ENCODE assay signal across 8 mouse cellular contexts in the genomic region with DNA sequence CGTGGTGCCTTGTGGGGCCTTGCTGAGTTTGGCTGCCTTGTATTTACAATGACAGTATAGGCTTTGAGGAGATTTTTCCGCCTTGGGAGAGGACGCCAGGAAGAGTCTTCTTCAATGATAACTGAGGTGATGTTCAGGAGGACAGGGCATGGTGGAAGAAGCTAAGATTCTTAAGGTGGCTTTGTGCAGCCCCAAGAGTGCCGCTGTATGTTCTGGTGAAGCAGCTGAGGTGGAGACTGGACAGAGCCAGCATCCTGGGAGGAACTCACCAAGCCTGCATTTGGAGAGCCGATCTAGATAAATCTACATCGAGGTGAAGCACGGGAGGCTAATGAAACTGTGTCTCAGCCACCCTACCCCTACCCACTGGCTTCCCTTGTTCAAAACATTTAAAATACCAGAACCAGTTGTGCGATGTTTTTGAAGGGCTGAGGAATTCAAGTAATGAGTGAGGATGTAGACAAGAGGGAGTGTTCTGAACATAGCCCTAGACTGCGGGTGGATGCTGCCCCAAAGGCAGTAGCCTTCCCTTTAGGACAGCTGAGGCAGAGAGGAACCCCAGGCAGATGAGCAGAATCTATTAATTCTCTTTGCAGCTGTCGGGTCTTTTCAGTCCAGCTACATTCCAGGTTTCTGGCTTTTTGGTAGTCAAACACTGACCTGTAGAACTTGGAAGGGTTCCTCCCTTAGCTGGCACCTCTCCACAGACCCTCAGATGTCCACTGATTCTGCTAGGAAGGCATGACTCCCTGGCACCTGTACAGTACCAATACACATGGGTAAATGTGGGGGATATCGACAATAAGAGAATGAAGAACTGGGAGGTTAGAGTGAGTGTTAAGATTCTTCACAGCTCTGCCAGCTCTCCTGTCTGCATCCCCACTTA. TPM values are rescaled to one million over a fixed set of nuclear protein-coding genes. Genes with fewer than 3 reads are reported as not detected.
A peak's percentile ranks its signal among the peaks of the same experiment; 100 is the strongest.
DNase-seq lines count a peak whose midpoint lies in the region; ATAC-seq and TF ChIP-seq lines count a peak whose summit lies in the region.

No protein-coding gene starts in this region.

- ATAC-seq in hindbrain, embryonic 13.5 days (ENCODE audit: low FRiP score): no peak
- ATAC-seq in midbrain, embryonic 14.5 days (ENCODE audit: low FRiP score, low TSS enrichment): no peak

- no peak for TF ChIP-seq CTCF in thymus, adult 2 months (IDR thresholded peaks at IDR 0.05; ENCODE audit: borderline replicate concordance, control insufficient read depth, extremely low read depth, insufficient read depth, low read length, poor library complexity)

- peaks cover 28% of the 10 kb centered on the region for H3K4me1 ChIP-seq in thymus, adult 2 months (replicated peaks; ENCODE audit: control insufficient read depth, insufficient read depth, low read length)
- H3K4me1 ChIP-seq in hindbrain, embryonic 13.5 days (replicated peaks): peaks cover 35% of the 10 kb centered on the region
- peaks cover 12% of the 10 kb centered on the region for H3K4me1 ChIP-seq in midbrain, embryonic 14.5 days (ENCODE audit: control insufficient read depth, insufficient read depth, low read length)

- H3K9me3 ChIP-seq in hindbrain, embryonic 13.5 days: no peaks in the 10 kb centered on the region
- H3K9me3 ChIP-seq in midbrain, embryonic 14.5 days (ENCODE audit: control insufficient read depth, low read length): no peaks in the 10 kb centered on the region

- H3K9ac ChIP-seq in hindbrain, embryonic 13.5 days: peak overlapping the region; percentile 92; the same call in 1 of the 2 replicates
- peak overlapping the region; percentile 45; the same call in 1 of the 2 replicates for H3K9ac ChIP-seq in midbrain, embryonic 14.5 days (replicated peaks; ENCODE audit: low read length)

- no peaks in the 10 kb centered on the region for H3K27me3 ChIP-seq in thymus, adult 2 months (ENCODE audit: control insufficient read depth, insufficient read depth, low read length)
- H3K27me3 ChIP-seq in hindbrain, embryonic 13.5 days: no peaks in the 10 kb centered on the region
- H3K27me3 ChIP-seq in midbrain, embryonic 14.5 days (ENCODE audit: control insufficient read depth, insufficient read depth, low read length): no peaks in the 10 kb centered on the region

- no peak overlapping the region for H3K4me3 ChIP-seq in thymus, adult 2 months (ENCODE audit: control insufficient read depth, insufficient read depth, low read length)
- H3K4me3 ChIP-seq in hindbrain, embryonic 13.5 days: peak overlapping the region; percentile 86
- peak overlapping the region; percentile 83 for H3K4me3 ChIP-seq in midbrain, embryonic 14.5 days (replicated peaks; ENCODE audit: low read depth, low read length)

- H3K4me2 ChIP-seq in hindbrain, embryonic 13.5 days: peak overlapping the region; percentile 79
- peak overlapping the region; percentile 84 for H3K4me2 ChIP-seq in midbrain, embryonic 14.5 days (ENCODE audit: low read length)

- no peaks in the 10 kb centered on the region for H3K36me3 ChIP-seq in thymus, adult 2 months (ENCODE audit: control insufficient read depth, insufficient read depth, low read length)
- peaks cover 1% of the 10 kb centered on the region; the same call in 1 of the 2 replicates for H3K36me3 ChIP-seq in hindbrain, embryonic 13.5 days
- H3K36me3 ChIP-seq in midbrain, embryonic 14.5 days (ENCODE audit: control insufficient read depth, insufficient read depth, low read length): no peaks in the 10 kb centered on the region

- WGBS in thymus, adult 2 months: 56% methylated on average over 11 of the region's 11 CpGs
- WGBS in hindbrain, embryonic 13.5 days: 50% methylated on average over 11 of the region's 11 CpGs
- WGBS in midbrain, embryonic 14.5 days: 52% methylated on average over 11 of the region's 11 CpGs

- H3K27ac ChIP-seq in thymus, adult 2 months (ENCODE audit: control insufficient read depth, insufficient read depth, low read length): peak overlapping the region; percentile 81
- peak overlapping the region; percentile 78; the same call in 1 of the 2 replicates for H3K27ac ChIP-seq in hindbrain, embryonic 13.5 days
- H3K27ac ChIP-seq in midbrain, embryonic 14.5 days (replicated peaks; ENCODE audit: low read depth, low read length): 0 out of 2 replicates have a peak overlapping the region, but pooled peaks have one; percentile 87

- peak; percentile 16 for DNase-seq in cerebellum, adult 11 months
- no peak for DNase-seq in cerebellum, postnatal 4 days (ENCODE audit: low spot score in 2 of 2)
- DNase-seq in thymus, adult 2 months: peak; percentile 15
- no peak for DNase-seq in thymus, postnatal 36 days
- DNase-seq in midbrain, embryonic 14.5 days: no peak
- DNase-seq in adrenal gland, adult 2 months: no peak
- DNase-seq in frontal cortex, postnatal 10 days (ENCODE audit: low spot score in 2 of 2): no peak

- TF ChIP-seq POLR2A in thymus, adult 2 months (IDR thresholded peaks at IDR 0.05; ENCODE audit: control insufficient read depth, extremely low read depth, insufficient read depth, low read length, poor library complexity): no peak

RNA-seq across cellular contexts. Expression of gene Txn1, which starts 1.2 kb away (rescaled TPM):
- 195 and 214 TPM in 2 replicates for polyA plus RNA-seq in thymus, adult 2 months (2012; rRNA removed)
- polyA plus RNA-seq in hindbrain, embryonic 13.5 days (2015; fragmentation: Nextera tagmentation; extraction: Ambion mirVana): 274 and 282 TPM in 2 replicates
- polyA plus RNA-seq in midbrain, embryonic 14.5 days (2014; fragmentation: Nextera tagmentation; extraction: Ambion mirVana): 282 and 334 TPM in 2 replicates
- total RNA-seq in adrenal gland, adult 2 months (2021): 100 to 1,000 TPM; 264 to 311 TPM
- 61.2 and 69.7 TPM in 2 replicates for polyA plus RNA-seq in adrenal gland, adult 2 months (2012; rRNA removed)

RNA-seq across cellular contexts. Expression of gene D630039A03Rik, which starts 41.3 kb away (rescaled TPM):
- 0.14 and 0.26 TPM in 2 replicates for polyA plus RNA-seq in thymus, adult 2 months (2012; rRNA removed)
- polyA plus RNA-seq in hindbrain, embryonic 13.5 days (2015; fragmentation: Nextera tagmentation; extraction: Ambion mirVana): 0.09 and 0.19 TPM in 2 replicates
- polyA plus RNA-seq in midbrain, embryonic 14.5 days (2014; fragmentation: Nextera tagmentation; extraction: Ambion mirVana): 0.09 TPM in 1 of 2 replicates, not detected in the other
- 10 to 100 TPM; 11.5 to 11.6 TPM for total RNA-seq in adrenal gland, adult 2 months (2021)
- polyA plus RNA-seq in adrenal gland, adult 2 months (2012; rRNA removed): 3.8 and 4.9 TPM in 2 replicates

RNA-seq across cellular contexts. Expression of gene Txndc8, which starts 51.5 kb away (rescaled TPM):
- polyA plus RNA-seq in thymus, adult 2 months (2012; rRNA removed): not detected in 2 replicates
- not detected in 2 replicates for polyA plus RNA-seq in hindbrain, embryonic 13.5 days (2015; fragmentation: Nextera tagmentation; extraction: Ambion mirVana)
- not detected in 2 replicates for polyA plus RNA-seq in midbrain, embryonic 14.5 days (2014; fragmentation: Nextera tagmentation; extraction: Ambion mirVana)
- total RNA-seq in adrenal gland, adult 2 months (2021): not detected
- polyA plus RNA-seq in adrenal gland, adult 2 months (2012; rRNA removed): not detected in 2 replicates

Comparison
In these comparisons a context has a peak if more than half of its experiments do, and no peak if none do; other contexts are left out.
1. DNase-seq: peak in cerebellum, adult 11 months (single experiment) and thymus, adult 2 months (single experiment); none in cerebellum, postnatal 4 days (0 of 2), thymus, postnatal 36 days (0 of 2), midbrain, embryonic 14.5 days (single experiment), adrenal gland, adult 2 months (single experiment) and frontal cortex, postnatal 10 days (0 of 2).
2. Peak in every context shown above with its lines, with median percentiles within 50 percentile points of each other: H3K27ac ChIP-seq.